Mouse (Mus musculus): ENCODE data around the gene Gm6526. TPM values are rescaled to one million over a fixed set of nuclear protein-coding genes. Genes with fewer than 3 reads are reported as not detected.
"Not testable (repeated sequence)": the region's sequence is repeated elsewhere in the genome, so short reads cannot be mapped to it uniquely, and the experiment has no call there.

Gm6526 gene
- not detected for total RNA-seq (2021)
- long read RNA-seq = 0 reads

- not testable (repeated sequence) for DNase-seq (ENCODE audit: low spot score in 2 of 2)
Observed at GRCm38 (mm10) chr14:43747566-43747965, at the start of gene Gm6526. Gene Gm6526, plus strand, starts transcription at chr14:43747866.

DNA sequence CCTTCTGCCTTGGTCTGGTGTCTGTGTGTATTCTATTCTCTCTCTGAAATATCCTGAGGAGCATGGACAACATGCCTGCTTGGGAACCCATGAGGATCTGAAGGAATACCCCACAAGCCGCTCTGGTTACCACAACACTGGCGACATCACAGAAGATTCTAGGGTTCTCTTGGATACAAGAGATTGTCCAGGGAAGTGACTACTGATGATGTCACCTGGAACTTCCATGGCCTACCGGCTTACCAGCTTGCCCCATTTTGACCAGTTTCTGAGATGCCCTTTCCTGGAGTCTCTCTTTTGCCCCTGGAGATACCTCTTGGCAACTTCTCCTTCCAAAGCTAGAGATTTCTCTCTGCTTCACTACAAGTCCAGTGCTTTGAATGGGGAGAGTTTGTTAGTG, 20.3 kb upstream of the Gm6526 start, which contains the start of gene Gm16506:
Gene Gm16506 (minus strand): TSS at position 101 of the 400 bp plus-strand sequence.
- not testable (repeated sequence) for DNase-seq (ENCODE audit: low spot score in 2 of 2)

DNA sequence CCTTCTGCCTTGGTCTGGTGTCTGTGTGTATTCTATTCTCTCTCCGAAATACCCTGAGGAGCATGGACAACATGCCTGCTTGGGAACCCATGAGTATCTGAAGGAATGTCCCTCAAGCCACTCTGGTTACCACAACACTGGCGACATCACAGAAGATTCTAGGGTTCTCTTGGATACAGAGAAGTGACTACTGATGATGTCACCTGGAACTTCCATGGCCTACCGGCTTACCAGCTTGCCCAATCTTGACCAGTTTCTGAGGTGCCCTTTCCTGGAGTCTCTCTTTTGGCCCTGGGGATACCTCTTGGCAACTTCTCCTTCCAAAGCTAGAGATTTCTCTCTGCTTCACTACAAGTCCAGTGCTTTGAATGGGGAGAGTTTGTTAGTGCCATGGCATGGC, 37.0 kb downstream of the Gm6526 start, which contains the start of gene Gm8180:
Gene Gm8180 (minus strand): TSS at position 101 of the 400 bp plus-strand sequence.
- DNase-seq (ENCODE audit: low spot score in 2 of 2) = not testable (repeated sequence)

DNA sequence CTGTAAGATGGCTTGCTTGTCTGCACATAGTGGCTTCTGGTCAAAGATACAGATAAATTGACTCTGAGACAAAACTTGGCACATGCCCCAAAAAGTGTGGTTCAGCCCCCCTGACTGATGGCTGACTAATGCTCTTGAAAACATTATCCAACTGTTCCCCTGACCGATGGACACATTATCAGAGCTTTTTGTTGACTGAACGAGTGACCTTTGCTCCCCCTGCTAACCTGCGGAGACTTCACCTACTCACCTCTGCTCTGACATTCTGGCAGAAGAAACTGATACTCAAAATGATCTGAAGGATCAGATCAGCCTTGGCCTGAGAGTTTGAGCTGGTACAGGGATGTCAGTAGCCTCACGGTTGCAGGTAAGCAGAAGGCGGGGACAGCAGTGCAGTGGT, 46.1 kb downstream of the Gm6526 start:
- not testable (repeated sequence) for DNase-seq (ENCODE audit: low spot score in 2 of 2)

GRCm38 (mm10) chr14:43796069-43796904, 48.6 kb downstream of the Gm6526 start:
- DNase-seq (ENCODE audit: low spot score in 2 of 2) = no peak

DNA sequence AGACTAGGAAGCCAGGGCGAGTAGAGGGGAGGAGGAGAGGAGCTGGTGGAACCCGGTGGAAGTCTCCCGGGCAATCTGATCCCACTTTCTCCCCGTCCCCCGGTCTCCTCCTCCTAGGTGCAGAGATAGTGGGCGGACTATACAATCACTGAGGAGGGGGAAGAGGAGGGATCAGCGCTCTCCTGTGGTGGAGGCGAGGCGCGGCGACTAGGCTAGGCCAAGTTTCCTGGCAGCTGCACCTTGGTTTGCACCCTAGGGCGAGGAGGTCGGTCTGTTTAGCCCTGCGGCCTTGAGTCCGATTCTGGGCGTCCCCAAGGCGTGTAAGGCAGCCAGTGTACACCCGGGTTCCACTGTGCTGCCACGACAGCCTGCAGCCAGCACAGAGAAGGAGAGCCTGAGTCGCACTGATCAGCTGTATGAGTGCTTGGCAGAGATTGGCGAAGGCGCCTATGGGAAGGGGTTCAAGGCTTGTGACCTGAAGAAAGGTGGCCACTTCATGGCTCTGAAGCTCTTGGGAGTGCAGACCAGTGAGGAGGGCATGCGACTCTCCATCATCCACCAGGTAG, 49.3 kb downstream of the Gm6526 start:
- not testable (repeated sequence) for DNase-seq (ENCODE audit: low spot score in 2 of 2)

- not testable (repeated sequence) for DNase-seq (ENCODE audit: low spot score in 2 of 2)
Observed at GRCm38 (mm10) chr14:43804435-43804834, 56.8 kb downstream of the Gm6526 start.

Other genes starting within 250 kb of the Gm6526 start
- gene Gm5799, start 204.3 kb upstream of the Gm6526 start, total RNA-seq (2021) = not detected
- not detected for gene Gm17654, start 168.7 kb upstream of the Gm6526 start, total RNA-seq (2021)
- gene Gm10375, start 139.9 kb upstream of the Gm6526 start, total RNA-seq (2021) = not detected
- not detected for gene Gm8165, start 70.7 kb upstream of the Gm6526 start, total RNA-seq (2021)
- gene Gm7324, start 50.0 kb upstream of the Gm6526 start, total RNA-seq (2021) = 1 to 10 TPM in 1 of 2 experiments, under 1 TPM in 1; 0.84 to 2.0 TPM
- gene Gm16506, start 20.4 kb upstream of the Gm6526 start, total RNA-seq (2021) = not detected
- gene Gm8180, start 36.9 kb downstream of the Gm6526 start, total RNA-seq (2021) = not detected
- not detected for gene Ear1, start 127.7 kb downstream of the Gm6526 start, total RNA-seq (2021)
- gene Ear10, start 175.7 kb downstream of the Gm6526 start, total RNA-seq (2021) = not detected
- not detected for gene Gm8113, start 177.5 kb downstream of the Gm6526 start, total RNA-seq (2021)
- not detected for gene Ang5, start 209.2 kb downstream of the Gm6526 start, total RNA-seq (2021)

Data from layer of hippocampus, adult 18-20 months (tissue).